In genomic region chr15:3245036-3245435, GRCm38 (mm10) we compare ENCODE assay signal across 17 mouse cellular contexts. TPM values are rescaled to one million over a fixed set of nuclear protein-coding genes. Genes with fewer than 3 reads are reported as not detected.
"Had no signal": no experiment of that assay in that cellular context is flagged by ENCODE, and none has a peak within 500 bp of the region (broad histone marks: within the 10 kb centered on the region; RNA-seq: fewer than 3 reads in every experiment).

No protein-coding gene starts in this region.

RNA-seq across cellular contexts. Expression of gene Ccdc152, which starts 58.3 kb away (rescaled TPM):
- total RNA-seq: heart, postnatal 36 days; hindbrain, postnatal 0 days; layer of hippocampus, adult 18-20 months; layer of hippocampus, adult 2 months; layer of hippocampus, adult 8-10 months; layer of hippocampus, postnatal 10 days; layer of hippocampus, postnatal 14 days; layer of hippocampus, postnatal 25 days; layer of hippocampus, postnatal 36 days; left cerebral cortex, adult 18-20 months; left cerebral cortex, adult 2 months had no signal
- polyA plus RNA-seq: heart, embryonic 10.5 days; hindbrain, embryonic 10.5 days; hindbrain, embryonic 11.5 days; hindbrain, embryonic 12.5 days; hindbrain, embryonic 15.5 days; kidney, embryonic 15.5 days had no signal
